Mouse (Mus musculus) embryonic facial prominence, embryonic 11.5 days (tissue): ENCODE results near the gene Il2rg. TPM values are rescaled to one million over a fixed set of nuclear protein-coding genes. Genes with fewer than 3 reads are reported as not detected.

Experiments
- ATAC-seq: fragments of 200-750 bp; cut with Nextera tagmentation; replicated peaks from 2 replicates; pipeline ENCODE4 v1.8.0; 2017; ENCODE audit warnings: low read depth; ENCODE audit not compliant: insufficient number of reproducible peaks, low FRiP score, low TSS enrichment
- DNase-seq: peaks from one replicate; pipeline ENCODE4 v3.0.0-alpha.2; 2015; ENCODE audit warnings: low spot score
- H3K27ac ChIP-seq: fragments of 300-500 bp; sonication (generic); replicated peaks from 2 replicates; pipeline ENCODE4 v1.5.1; 2014; ENCODE audit warnings: mild to moderate bottlenecking, low read depth, low read length, control low read depth
- H3K27me3 ChIP-seq: fragments of 300-500 bp; sonication (generic); 2 replicates; pipeline ENCODE4 v1.6.1; 2014; ENCODE audit warnings: mild to moderate bottlenecking, low read length, moderate library complexity, mixed read lengths; ENCODE audit not compliant: control insufficient read depth, insufficient read depth
- H3K36me3 ChIP-seq: fragments of 300-500 bp; sonication (generic); replicated peaks from 2 replicates; pipeline ENCODE4 v1.6.1; 2014; ENCODE audit warnings: low read depth, mild to moderate bottlenecking, low read length, moderate library complexity, mixed read lengths; ENCODE audit not compliant: control insufficient read depth, insufficient read depth
- H3K4me1 ChIP-seq: fragments of 300-500 bp; sonication (generic); 2 replicates; pipeline ENCODE4 v1.6.1; 2014; ENCODE audit warnings: low read length, mixed read lengths; ENCODE audit not compliant: control insufficient read depth, insufficient read depth
- H3K4me2 ChIP-seq: fragments of 300-500 bp; sonication (generic); 2 replicates; pipeline ENCODE4 v1.6.1; 2014; ENCODE audit warnings: low read depth, mild to moderate bottlenecking, control low read depth, low read length, moderate library complexity
- H3K4me3 ChIP-seq: fragments of 300-500 bp; sonication (generic); 2 replicates; pipeline ENCODE4 v1.5.1; 2014; ENCODE audit warnings: low read depth, low read length, control low read depth
- H3K9ac ChIP-seq: fragments of 300-500 bp; sonication (generic); replicated peaks from 2 replicates; pipeline ENCODE4 v1.6.1; 2014; ENCODE audit warnings: mild to moderate bottlenecking, control low read depth, low read length
- H3K9me3 ChIP-seq: fragments of 300-500 bp; sonication (generic); replicated peaks from 2 replicates; pipeline ENCODE4 v1.6.1; 2016; ENCODE audit warnings: mild to moderate bottlenecking, low read length, inconsistent platforms, mixed read lengths; ENCODE audit not compliant: control insufficient read depth
- WGBS: fragments of 180-500 bp; shearing (Covaris S2); extraction: QIAGEN DNeasy Blood & Tissue Kit; methylation state at CpG from one replicate; pipeline ENCODE4 v1.1.7; 2014; 5-methylcytosine and 5-hydroxymethylcytosine counted together
- polyA plus RNA-seq: library from polyadenylated mRNA; unstranded; fragments of >200 nt; fragmentation: Nextera tagmentation; extraction: Ambion mirVana; gene quantifications from 2 replicates; pipeline ENCODE4 v1.2.1, GENCODE M21; 2014

The Il2rg gene
- polyA plus RNA-seq, 1 experiment from 2014 or later = 4.1 TPM

DNA sequence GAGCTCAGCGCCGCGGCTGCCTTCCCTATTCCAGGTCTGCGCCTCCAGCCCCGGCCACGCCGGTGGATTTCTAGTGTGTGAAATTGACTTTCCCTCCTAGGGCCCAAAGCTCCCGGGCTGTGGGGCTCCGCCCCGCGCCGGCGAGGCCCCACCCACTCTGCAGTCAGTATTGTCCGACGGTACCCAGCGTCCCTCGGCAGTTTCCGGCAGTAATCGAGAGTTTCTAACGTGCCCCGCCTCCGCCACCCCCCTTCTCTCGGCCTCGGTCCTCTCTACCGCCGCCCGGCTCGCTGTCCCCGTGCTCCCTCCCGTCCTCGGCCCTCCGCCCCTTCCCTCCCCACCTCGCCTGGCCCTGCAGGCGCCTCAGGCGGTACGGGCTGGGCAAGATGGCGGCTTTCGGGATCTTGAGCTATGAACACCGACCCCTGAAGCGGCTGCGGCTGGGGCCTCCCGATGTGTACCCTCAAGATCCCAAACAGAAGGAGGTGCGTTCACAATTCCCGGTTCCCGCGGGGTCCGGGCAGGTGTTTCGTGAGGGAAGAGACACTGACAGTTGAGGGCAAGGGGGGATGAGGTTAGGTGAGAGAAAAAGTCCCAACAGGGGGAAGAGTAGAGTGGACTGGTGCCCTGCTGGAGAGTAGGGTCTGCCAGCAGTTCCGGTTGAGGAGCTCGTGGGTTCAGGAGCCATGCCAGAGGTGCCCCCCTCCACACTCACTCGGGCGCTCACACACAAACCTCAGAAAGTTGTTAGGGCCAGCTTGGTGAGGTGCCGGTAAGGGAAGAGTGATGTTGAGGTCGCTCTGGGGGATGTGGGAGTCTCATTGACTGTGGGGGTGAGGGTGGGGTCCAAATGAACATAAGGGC is 6.1 kb upstream of the Il2rg start, which contains the start of gene Med12:
Med12 (plus strand) TSS at position 156 of the 864 bp plus-strand sequence.
- ATAC-seq (peak; percentile 96), DNase-seq (peak; percentile 90)
- Histone ChIP-seq H3K4me2 (peak within 1 kb of the TSS; percentile 46), H3K4me1 (no peaks in the 10 kb centered on the region), H3K36me3 (no peaks in the 10 kb centered on the region), H3K9ac (peak within 1 kb of the TSS; percentile 71), H3K27ac (0 out of 2 replicates have a peak within 1 kb of the TSS, but pooled peaks have one; percentile 20), H3K27me3 (no peaks in the 10 kb centered on the region), H3K4me3 (peak within 1 kb of the TSS; percentile 51), H3K9me3 (no peaks in the 10 kb centered on the region)
- 10% methylated on average over 53 of the region's 54 CpGs for WGBS

DNA sequence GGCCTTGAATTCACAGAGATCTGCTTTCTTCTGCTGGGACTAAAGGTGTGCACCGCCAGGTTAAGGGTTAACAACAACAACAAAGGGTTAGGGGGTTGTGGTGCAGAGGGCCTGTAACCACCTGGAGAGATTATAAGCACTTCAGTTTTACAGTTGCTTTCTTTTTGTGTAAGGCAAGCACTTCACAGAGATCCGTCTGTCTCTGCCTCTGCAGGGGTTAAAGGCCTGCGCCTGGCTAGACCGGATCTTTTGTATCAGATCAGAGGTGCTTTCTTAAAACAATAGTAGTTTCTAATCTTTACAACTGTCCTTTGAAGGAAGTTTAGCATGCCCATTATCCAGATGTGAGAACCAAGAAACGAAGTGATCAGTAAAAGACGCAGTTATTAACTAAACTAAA is 5.4 kb upstream of the Il2rg start:
- DNase-seq (no peak), ATAC-seq (peak; percentile 34; the same call in 1 of the 2 replicates)
- WGBS = 24% methylated on average over 6 of the region's 6 CpGs
- Histone ChIP-seq H3K4me1 (no peaks in the 10 kb centered on the region), H3K27ac (no peak overlapping the region), H3K27me3 (no peaks in the 10 kb centered on the region), H3K36me3 (no peaks in the 10 kb centered on the region), H3K4me3 (0 out of 2 replicates have a peak overlapping the region, but pooled peaks have one; percentile 51), H3K9me3 (no peaks in the 10 kb centered on the region), H3K9ac (peak overlapping the region; percentile 71), H3K4me2 (peak overlapping the region; percentile 10; the same call in 1 of the 2 replicates)

DNA sequence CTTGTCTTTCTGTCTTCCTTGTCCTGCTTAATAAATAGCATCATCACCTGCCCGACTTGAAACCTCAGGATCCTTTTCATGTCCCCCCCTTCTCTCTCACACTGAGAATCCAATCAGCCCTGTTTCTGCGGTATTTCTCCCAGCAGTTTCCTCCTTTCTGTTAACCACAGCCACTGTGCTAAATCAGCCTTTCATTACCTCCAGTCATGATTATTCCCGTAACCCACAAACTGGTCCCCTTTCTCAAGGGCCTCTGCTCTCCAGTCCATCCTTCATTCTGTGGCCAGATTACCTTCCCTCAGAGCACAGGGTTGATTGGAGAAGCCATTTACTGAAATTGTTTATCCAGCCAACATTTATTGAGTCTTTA is 685 bp upstream of the Il2rg start, which contains the start of gene Gm20489:
Gm20489 (minus strand) TSS at position 269 of the 370 bp plus-strand sequence.
- ATAC-seq = no peak
- Histone ChIP-seq H3K27ac (no peak within 1 kb of the TSS), H3K9ac (no peak within 1 kb of the TSS), H3K9me3 (no peaks in the 10 kb centered on the region), H3K4me3 (no peak within 1 kb of the TSS), H3K36me3 (no peaks in the 10 kb centered on the region), H3K4me1 (no peaks in the 10 kb centered on the region), H3K27me3 (no peaks in the 10 kb centered on the region), H3K4me2 (no peak within 1 kb of the TSS)
- 56% methylated on average over 3 of the region's 3 CpGs for WGBS
- no peak for DNase-seq

DNA sequence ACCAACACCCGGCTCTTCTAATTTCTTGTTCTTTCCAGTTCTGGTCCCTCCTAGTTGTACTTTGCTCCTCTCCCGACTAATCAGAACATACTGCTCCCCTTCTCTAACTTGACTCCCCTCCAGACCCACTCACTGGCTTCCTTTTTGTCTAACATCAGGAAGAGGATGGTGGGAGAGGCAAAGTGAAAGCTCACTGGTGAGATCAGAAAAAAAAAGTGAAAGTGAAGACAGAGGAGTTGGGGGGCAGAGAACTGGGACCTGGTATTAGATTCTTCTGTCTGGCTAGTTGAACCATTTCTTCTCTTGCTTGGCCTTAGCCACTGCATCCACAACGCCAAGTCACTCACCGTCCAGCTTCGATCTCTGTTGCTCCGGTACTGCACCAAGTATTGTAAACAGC is 1.4 kb downstream of the Il2rg start:
- Histone ChIP-seq H3K4me3 (no peak overlapping the region), H3K4me2 (no peak overlapping the region), H3K9ac (no peak overlapping the region), H3K27ac (no peak overlapping the region), H3K9me3 (no peaks in the 10 kb centered on the region), H3K27me3 (no peaks in the 10 kb centered on the region), H3K36me3 (no peaks in the 10 kb centered on the region), H3K4me1 (no peaks in the 10 kb centered on the region)
- ATAC-seq (no peak), DNase-seq (no peak)
- 97% methylated on average over 6 of the region's 6 CpGs for WGBS

DNA sequence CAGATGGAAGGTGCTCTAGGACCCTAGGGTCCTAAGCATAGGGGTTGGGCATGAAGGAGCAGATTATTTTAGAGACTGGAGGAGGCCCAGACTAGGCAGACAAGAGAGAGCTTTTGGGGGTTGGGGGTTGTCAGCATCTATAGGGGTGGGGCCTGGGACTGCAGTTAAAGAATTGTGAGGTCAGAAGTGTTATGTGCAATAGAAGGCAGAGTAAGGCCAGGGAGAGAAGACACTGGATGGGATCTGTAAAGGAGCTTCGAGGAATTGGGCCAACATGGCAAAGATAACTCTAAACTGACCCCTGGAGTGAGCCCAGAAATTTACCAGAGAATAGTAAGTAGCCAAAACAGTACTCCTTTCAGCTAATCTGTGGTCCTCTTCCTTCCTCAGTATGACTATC is 4.2 kb downstream of the Il2rg start, which contains the start of gene Gm614:
Gm614 (minus strand) TSS at position 101 of the 400 bp plus-strand sequence.
- ATAC-seq (no peak), DNase-seq (no peak)
- Histone ChIP-seq H3K9ac (no peak within 1 kb of the TSS), H3K4me2 (no peak within 1 kb of the TSS), H3K4me1 (no peaks in the 10 kb centered on the region), H3K4me3 (no peak within 1 kb of the TSS), H3K27ac (no peak within 1 kb of the TSS), H3K9me3 (no peaks in the 10 kb centered on the region), H3K27me3 (no peaks in the 10 kb centered on the region), H3K36me3 (no peaks in the 10 kb centered on the region)
- WGBS = 87% methylated on average over 1 of the region's 1 CpGs

DNA sequence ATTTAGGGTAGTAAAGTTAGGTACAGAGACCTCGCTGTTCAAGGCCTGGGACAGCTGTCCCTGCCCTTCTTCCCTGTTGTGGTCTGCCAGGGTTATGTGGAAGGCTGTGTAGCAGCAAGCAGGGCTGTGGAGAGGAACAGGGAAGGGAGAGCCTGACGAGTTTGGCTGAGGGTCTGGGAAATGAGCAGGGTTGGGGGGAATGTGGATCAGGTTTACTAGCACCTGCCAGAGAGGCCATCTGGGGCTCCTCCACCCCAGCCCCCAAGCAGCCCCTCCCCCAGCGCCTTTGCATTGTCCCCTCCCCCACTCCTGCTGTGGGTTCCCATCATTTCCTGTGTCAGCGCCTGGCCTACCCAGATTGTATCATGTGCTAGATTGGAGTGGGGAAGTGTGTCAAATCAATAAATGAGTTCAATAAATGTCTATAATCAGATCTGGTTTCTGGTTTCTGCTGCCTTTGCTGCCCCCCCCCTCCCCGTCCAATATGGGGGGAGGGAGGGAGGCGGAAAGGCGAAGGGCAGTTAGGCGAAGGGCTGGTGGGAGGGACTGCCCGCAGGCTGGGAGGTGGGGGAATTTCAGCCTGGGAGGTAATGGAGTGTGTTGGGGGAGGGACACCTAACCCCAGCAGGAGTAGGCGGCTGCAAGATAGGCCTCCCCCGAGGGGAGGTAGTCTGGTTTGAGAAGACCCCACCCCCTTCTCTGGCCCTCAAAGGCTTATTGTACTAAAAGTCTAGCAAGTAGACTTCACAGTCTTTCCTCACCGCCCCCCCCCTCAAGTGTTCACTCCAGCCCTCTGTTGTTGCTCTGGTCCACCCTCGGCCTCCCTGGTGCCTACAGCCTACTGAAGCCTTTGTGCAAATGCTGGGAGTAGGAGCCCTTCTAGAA is 7.4 kb downstream of the Il2rg start:
- no peaks in the 10 kb centered on the region for H3K36me3 ChIP-seq
- H3K4me2 ChIP-seq = no peak overlapping the region
- peak; percentile 74 for ATAC-seq

DNA sequence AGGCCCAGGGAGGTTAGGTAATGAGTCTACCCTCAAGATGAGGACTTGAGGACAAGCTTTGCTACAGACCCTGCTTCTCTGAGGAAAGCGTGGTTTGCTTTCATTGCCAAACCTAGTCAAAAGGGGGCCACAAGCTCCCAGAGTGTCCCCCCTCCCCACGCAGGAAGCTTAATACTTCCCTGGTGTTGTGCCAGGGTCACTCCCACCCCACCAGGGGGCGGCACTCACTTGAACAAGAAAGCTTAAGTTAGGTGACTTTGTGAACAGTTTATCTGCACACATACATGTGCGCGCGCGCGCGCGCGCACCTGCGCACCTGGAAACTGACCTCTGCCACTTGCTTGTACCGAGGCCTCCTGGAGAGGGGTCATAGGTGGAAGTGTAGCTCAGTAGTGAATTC is 11.5 kb downstream of the Il2rg start:
- no peaks in the 10 kb centered on the region for H3K27me3 ChIP-seq
- H3K4me3 ChIP-seq = no peak overlapping the region
- no peaks in the 10 kb centered on the region for H3K36me3 ChIP-seq
- no peaks in the 10 kb centered on the region for H3K9me3 ChIP-seq
- no peaks in the 10 kb centered on the region for H3K4me1 ChIP-seq
- ATAC-seq (no peak), DNase-seq (no peak)
- H3K9ac ChIP-seq = no peak overlapping the region
- WGBS = 81% methylated on average over 13 of the region's 13 CpGs
- no peak overlapping the region for H3K27ac ChIP-seq
- peak overlapping the region; percentile 13 for H3K4me2 ChIP-seq

More for the DNA sequence above, 7.4 kb downstream of the Il2rg start:
- Histone ChIP-seq H3K27ac (peak overlapping the region; percentile 54), H3K4me1 (no peaks in the 10 kb centered on the region), H3K9ac (no peak overlapping the region), H3K9me3 (no peaks in the 10 kb centered on the region), H3K27me3 (no peaks in the 10 kb centered on the region), H3K4me3 (no peak overlapping the region)
- 16% methylated on average over 13 of the region's 13 CpGs for WGBS
- peak; percentile 79 for DNase-seq
